ENCODE assay signal across 9 mouse cellular contexts in genomic region chr15:80280646-80281045, GRCm38 (mm10). TPM values are rescaled to one million over a fixed set of nuclear protein-coding genes. Genes with fewer than 3 reads are reported as not detected.
A peak's percentile ranks its signal among the peaks of the same experiment; 100 is the strongest.
DNase-seq lines count a peak whose midpoint lies in the region; ATAC-seq and TF ChIP-seq lines count a peak whose summit lies in the region.
"Had no signal": no experiment of that assay in that cellular context is flagged by ENCODE, and none has a peak within 500 bp of the region (broad histone marks: within the 10 kb centered on the region; RNA-seq: fewer than 3 reads in every experiment).

No protein-coding gene starts in this region.

- H3K9ac ChIP-seq in midbrain, embryonic 15.5 days: no peak overlapping the region
- H3K9ac ChIP-seq in midbrain, postnatal 0 days (replicated peaks; ENCODE audit: low read length, poor library complexity, severe bottlenecking): no peak overlapping the region
- no peak overlapping the region for H3K9ac ChIP-seq in hindbrain, embryonic 16.5 days (ENCODE audit: low read depth, low read length)
- H3K9ac ChIP-seq: neural tube, embryonic 12.5 days had no signal

- TF ChIP-seq CTCF in gastrocnemius, adult 2 months (IDR thresholded peaks at IDR 0.05): peak; percentile 70
- TF ChIP-seq CTCF in midbrain, postnatal 0 days (IDR thresholded peaks at IDR 0.05): peak; percentile 79

- peaks cover 15% of the 10 kb centered on the region for H3K4me1 ChIP-seq in midbrain, embryonic 10.5 days
- peaks cover 10% of the 10 kb centered on the region; the same call in 1 of the 2 replicates for H3K4me1 ChIP-seq in midbrain, embryonic 15.5 days
- H3K4me1 ChIP-seq in midbrain, postnatal 0 days (ENCODE audit: insufficient read depth, low read length): no peaks in the 10 kb centered on the region
- H3K4me1 ChIP-seq in hindbrain, embryonic 16.5 days (ENCODE audit: control insufficient read depth, insufficient read depth, low read depth, low read length): peaks cover 3% of the 10 kb centered on the region; the same call in 1 of the 2 replicates

- H3K27ac ChIP-seq in gastrocnemius, adult 2 months: no peak overlapping the region
- H3K27ac ChIP-seq in midbrain, embryonic 10.5 days (replicated peaks): peak overlapping the region; percentile 55
- no peak overlapping the region for H3K27ac ChIP-seq in midbrain, embryonic 15.5 days
- no peak overlapping the region for H3K27ac ChIP-seq in midbrain, postnatal 0 days (ENCODE audit: low read depth, low read length)
- H3K27ac ChIP-seq in hindbrain, embryonic 16.5 days (ENCODE audit: low read depth, low read length): no peak overlapping the region
- H3K27ac ChIP-seq: neural tube, embryonic 12.5 days had no signal

- no peaks in the 10 kb centered on the region for H3K36me3 ChIP-seq in midbrain, embryonic 10.5 days
- H3K36me3 ChIP-seq in midbrain, embryonic 15.5 days (replicated peaks): no peaks in the 10 kb centered on the region
- no peaks in the 10 kb centered on the region for H3K36me3 ChIP-seq in midbrain, postnatal 0 days (ENCODE audit: insufficient read depth, low read length)
- H3K36me3 ChIP-seq in hindbrain, embryonic 16.5 days (ENCODE audit: control insufficient read depth, insufficient read depth, low read length): no peaks in the 10 kb centered on the region
- H3K36me3 ChIP-seq: neural tube, embryonic 12.5 days had no signal

- no peak overlapping the region for H3K4me3 ChIP-seq in gastrocnemius, adult 2 months
- H3K4me3 ChIP-seq in midbrain, embryonic 10.5 days: no peak overlapping the region
- no peak overlapping the region for H3K4me3 ChIP-seq in midbrain, embryonic 15.5 days
- H3K4me3 ChIP-seq in midbrain, postnatal 0 days (ENCODE audit: low read depth, low read length): no peak overlapping the region
- no peak overlapping the region for H3K4me3 ChIP-seq in hindbrain, embryonic 16.5 days (ENCODE audit: low read length)
- H3K4me3 ChIP-seq: neural tube, embryonic 12.5 days had no signal

- intact Hi-C loops in gastrocnemius, adult 2 months (cut with DNase I): no loop called here
- intact Hi-C loops in gastrocnemius, postnatal 14 days (cut with DNase I; ENCODE audit: low total_unique reads): no loop called here

- no peak for ATAC-seq in midbrain, embryonic 15.5 days (replicated peaks)
- ATAC-seq in midbrain, postnatal 0 days (ENCODE audit: low FRiP score): no peak
- no peak for ATAC-seq in hindbrain, embryonic 16.5 days

- 22% methylated on average over 6 of the region's 6 CpGs for WGBS in midbrain, embryonic 10.5 days
- WGBS in midbrain, embryonic 15.5 days: 20% methylated on average over 6 of the region's 6 CpGs
- WGBS in midbrain, postnatal 0 days: 24% methylated on average over 6 of the region's 6 CpGs
- WGBS in hindbrain, embryonic 16.5 days: 24% methylated on average over 6 of the region's 6 CpGs

- H3K4me2 ChIP-seq in midbrain, embryonic 15.5 days: no peak overlapping the region
- H3K4me2 ChIP-seq in midbrain, postnatal 0 days (ENCODE audit: low read depth, low read length, poor library complexity, severe bottlenecking): no peak overlapping the region
- no peak overlapping the region for H3K4me2 ChIP-seq in hindbrain, embryonic 16.5 days (ENCODE audit: low read length)
- H3K4me2 ChIP-seq: neural tube, embryonic 12.5 days had no signal

- H3K9me3 ChIP-seq in midbrain, embryonic 10.5 days (replicated peaks): no peaks in the 10 kb centered on the region
- no peaks in the 10 kb centered on the region for H3K9me3 ChIP-seq in midbrain, embryonic 15.5 days
- H3K9me3 ChIP-seq in midbrain, postnatal 0 days (ENCODE audit: low read length): no peaks in the 10 kb centered on the region
- no peaks in the 10 kb centered on the region for H3K9me3 ChIP-seq in hindbrain, embryonic 16.5 days (ENCODE audit: control insufficient read depth, low read length)
- H3K9me3 ChIP-seq: neural tube, embryonic 12.5 days had no signal

- DNase-seq in gastrocnemius, adult 2 months: no peak
- DNase-seq in gastrocnemius, postnatal 14 days: no peak
- peak; percentile 71 for DNase-seq in midbrain, embryonic 10.5 days (ENCODE audit: low spot score)
- peak; percentile 51 for DNase-seq in c-Kit-positive CD71-positive TER-119-positive erythroid progenitor cells, embryonic 14.5 days (ENCODE audit: low spot score)
- no peak for DNase-seq in midbrain, postnatal 0 days (ENCODE audit: low spot score)
- no peak for DNase-seq in heart, adult 8-10 months (ENCODE audit: low spot score)

- H3K27me3 ChIP-seq in midbrain, embryonic 10.5 days (ENCODE audit: low read depth, poor library complexity, severe bottlenecking): peaks cover 51% of the 10 kb centered on the region
- peaks cover 11% of the 10 kb centered on the region for H3K27me3 ChIP-seq in midbrain, embryonic 15.5 days (replicated peaks)
- H3K27me3 ChIP-seq in midbrain, postnatal 0 days (ENCODE audit: insufficient read depth, low read length): peaks cover 4% of the 10 kb centered on the region
- H3K27me3 ChIP-seq in hindbrain, embryonic 16.5 days (replicated peaks; ENCODE audit: control insufficient read depth, insufficient read depth, low read length): peaks cover under 1% of the 10 kb centered on the region

RNA-seq across cellular contexts. Expression of gene Cacna1i, which starts 6.4 kb away (rescaled TPM):
- under 1 TPM; 0.28 to 0.46 TPM for total RNA-seq in gastrocnemius, adult 2 months (2021)
- total RNA-seq in gastrocnemius, postnatal 14 days (2021): under 1 TPM; 0.02 to 0.07 TPM
- 0.01 TPM in 1 of 2 replicates, not detected in the other for polyA plus RNA-seq in midbrain, embryonic 10.5 days (2016; fragmentation: Nextera tagmentation; extraction: Ambion mirVana)
- 1.1 and 1.8 TPM in 2 replicates for polyA plus RNA-seq in midbrain, embryonic 15.5 days (2015; fragmentation: Nextera tagmentation; extraction: Ambion mirVana)
- 14.6 and 23.2 TPM in 2 replicates for total RNA-seq in midbrain, postnatal 0 days (2014; rRNA removed)
- 0.65 and 1.1 TPM in 2 replicates for polyA plus RNA-seq in midbrain, postnatal 0 days (2015; fragmentation: Nextera tagmentation; extraction: Ambion mirVana)
- total RNA-seq in heart, adult 8-10 months (2022): under 1 TPM in 3 of 4 experiments, not detected in 1; 0.03 to 0.37 (median 0.14) TPM
- polyA plus RNA-seq in hindbrain, embryonic 16.5 days (2015; fragmentation: Nextera tagmentation; extraction: Ambion mirVana): 0.74 and 0.84 TPM in 2 replicates

RNA-seq across cellular contexts. Expression of gene Rps19bp1, which starts 16.5 kb away (rescaled TPM):
- 10 to 100 TPM; 11.3 to 16.0 TPM for total RNA-seq in gastrocnemius, adult 2 months (2021)
- 10 to 100 TPM; 15.8 to 17.7 TPM for total RNA-seq in gastrocnemius, postnatal 14 days (2021)
- 61.7 and 69.7 TPM in 2 replicates for polyA plus RNA-seq in midbrain, embryonic 10.5 days (2016; fragmentation: Nextera tagmentation; extraction: Ambion mirVana)
- polyA plus RNA-seq in midbrain, embryonic 15.5 days (2015; fragmentation: Nextera tagmentation; extraction: Ambion mirVana): 69.2 and 75.5 TPM in 2 replicates
- 34.5 and 43.8 TPM in 2 replicates for total RNA-seq in midbrain, postnatal 0 days (2014; rRNA removed)
- polyA plus RNA-seq in midbrain, postnatal 0 days (2015; fragmentation: Nextera tagmentation; extraction: Ambion mirVana): 86.9 and 87.1 TPM in 2 replicates
- total RNA-seq in heart, adult 8-10 months (2022): 10 to 100 TPM; 13.2 to 16.5 (median 14.6) TPM
- 70.6 and 70.7 TPM in 2 replicates for polyA plus RNA-seq in hindbrain, embryonic 16.5 days (2015; fragmentation: Nextera tagmentation; extraction: Ambion mirVana)

RNA-seq across cellular contexts. Expression of gene Atf4, which starts 25.7 kb away (rescaled TPM):
- 100 to 1,000 TPM; 146 to 171 TPM for total RNA-seq in gastrocnemius, adult 2 months (2021)
- 100 to 1,000 TPM; 101 to 102 TPM for total RNA-seq in gastrocnemius, postnatal 14 days (2021)
- 114 and 118 TPM in 2 replicates for polyA plus RNA-seq in midbrain, embryonic 10.5 days (2016; fragmentation: Nextera tagmentation; extraction: Ambion mirVana)
- 120 and 121 TPM in 2 replicates for polyA plus RNA-seq in midbrain, embryonic 15.5 days (2015; fragmentation: Nextera tagmentation; extraction: Ambion mirVana)
- 151 and 168 TPM in 2 replicates for total RNA-seq in midbrain, postnatal 0 days (2014; rRNA removed)
- polyA plus RNA-seq in midbrain, postnatal 0 days (2015; fragmentation: Nextera tagmentation; extraction: Ambion mirVana): 107 and 110 TPM in 2 replicates
- total RNA-seq in heart, adult 8-10 months (2022): 10 to 100 TPM; 42.9 to 76.3 (median 65.9) TPM
- 116 and 117 TPM in 2 replicates for polyA plus RNA-seq in hindbrain, embryonic 16.5 days (2015; fragmentation: Nextera tagmentation; extraction: Ambion mirVana)

RNA-seq across cellular contexts. Expression of gene AC140267.1, which starts 45.0 kb away (rescaled TPM):
- total RNA-seq in gastrocnemius, adult 2 months (2021): 10 to 100 TPM; 10.3 to 12.7 TPM
- total RNA-seq in gastrocnemius, postnatal 14 days (2021): 1 to 10 TPM; 2.2 to 6.2 TPM
- 5.0 and 6.8 TPM in 2 replicates for polyA plus RNA-seq in midbrain, embryonic 10.5 days (2016; fragmentation: Nextera tagmentation; extraction: Ambion mirVana)
- polyA plus RNA-seq in midbrain, embryonic 15.5 days (2015; fragmentation: Nextera tagmentation; extraction: Ambion mirVana): 2.3 TPM in 1 of 2 replicates, not detected in the other
- not detected in 2 replicates for total RNA-seq in midbrain, postnatal 0 days (2014; rRNA removed)
- polyA plus RNA-seq in midbrain, postnatal 0 days (2015; fragmentation: Nextera tagmentation; extraction: Ambion mirVana): 5.1 and 5.6 TPM in 2 replicates
- 10 to 100 TPM in 1 of 4 experiments, 1 to 10 TPM in 3; 5.6 to 11.9 (median 8.0) TPM for total RNA-seq in heart, adult 8-10 months (2022)
- polyA plus RNA-seq in hindbrain, embryonic 16.5 days (2015; fragmentation: Nextera tagmentation; extraction: Ambion mirVana): 4.9 TPM in 1 of 2 replicates, not detected in the other

RNA-seq across cellular contexts. Expression of gene Mief1, which starts 46.8 kb away (rescaled TPM):
- 10 to 100 TPM; 20.6 to 24.6 TPM for total RNA-seq in gastrocnemius, adult 2 months (2021)
- total RNA-seq in gastrocnemius, postnatal 14 days (2021): 10 to 100 TPM; 20.7 TPM
- polyA plus RNA-seq in midbrain, embryonic 10.5 days (2016; fragmentation: Nextera tagmentation; extraction: Ambion mirVana): 39.7 and 45.1 TPM in 2 replicates
- polyA plus RNA-seq in midbrain, embryonic 15.5 days (2015; fragmentation: Nextera tagmentation; extraction: Ambion mirVana): 35.8 and 39.3 TPM in 2 replicates
- total RNA-seq in midbrain, postnatal 0 days (2014; rRNA removed): 46.3 and 47.2 TPM in 2 replicates
- 19.4 and 21.9 TPM in 2 replicates for polyA plus RNA-seq in midbrain, postnatal 0 days (2015; fragmentation: Nextera tagmentation; extraction: Ambion mirVana)
- 10 to 100 TPM; 27.0 to 30.7 (median 28.7) TPM for total RNA-seq in heart, adult 8-10 months (2022)
- 29.0 and 38.1 TPM in 2 replicates for polyA plus RNA-seq in hindbrain, embryonic 16.5 days (2015; fragmentation: Nextera tagmentation; extraction: Ambion mirVana)

Comparison
In these comparisons a context has a peak if more than half of its experiments do, and no peak if none do; other contexts are left out.
1. DNase-seq: peak in midbrain, embryonic 10.5 days (single experiment) and c-Kit-positive CD71-positive TER-119-positive erythroid progenitor cells, embryonic 14.5 days (single experiment); none in gastrocnemius, adult 2 months (single experiment), gastrocnemius, postnatal 14 days (single experiment), midbrain, postnatal 0 days (single experiment) and heart, adult 8-10 months (single experiment).
2. RNA of gene Cacna1i, which starts 6.4 kb away (total RNA-seq): 14.6 to 23.2 TPM in midbrain, postnatal 0 days; 0.28 to 0.46 TPM in gastrocnemius, adult 2 months, 0.03 to 0.37 TPM in heart, adult 8-10 months and 0.02 to 0.07 TPM in gastrocnemius, postnatal 14 days; every median in the first group is over 10 times any median in the second.